Mouse (Mus musculus) right cerebral cortex, postnatal 25 days (tissue): ENCODE results near the gene Plpp1.

Source experiments
- DNase-seq: peaks from one replicate; pipeline ENCODE4 v3.0.0; 2022

Plpp1 gene

DNA sequence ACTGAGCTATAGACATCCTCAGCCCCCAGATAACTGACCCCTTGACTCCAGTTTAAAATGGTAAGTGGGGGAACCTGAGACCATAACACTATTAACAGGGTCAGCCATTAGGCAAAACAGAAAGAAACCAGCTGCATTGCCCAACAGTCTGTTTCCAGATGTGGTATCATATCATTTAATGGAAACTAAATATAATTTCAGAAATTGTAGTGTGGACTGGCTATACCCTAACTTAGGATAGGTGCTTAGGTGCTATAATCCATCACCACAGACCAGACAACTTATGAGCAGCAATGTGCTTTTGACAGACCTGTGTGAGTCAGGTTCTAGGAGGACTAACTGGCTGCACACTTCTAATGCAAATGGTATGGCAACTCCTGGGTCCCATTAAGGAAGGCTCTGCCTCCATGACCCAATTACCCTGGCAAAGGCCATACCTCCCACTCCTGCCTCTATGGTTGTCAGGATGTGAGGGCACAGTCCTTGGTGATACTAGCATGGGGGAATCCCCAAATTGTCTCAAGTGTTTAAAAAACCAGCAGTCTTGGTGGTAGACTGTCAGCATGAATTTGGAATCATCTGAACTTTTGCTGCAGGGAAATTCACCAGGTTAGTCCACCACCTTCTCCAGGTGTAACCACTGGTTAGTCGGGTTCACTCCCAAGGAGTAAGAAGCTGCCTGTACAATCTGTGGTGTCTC is 62.5 kb downstream of the Plpp1 start:
- no peak for DNase-seq

DNA sequence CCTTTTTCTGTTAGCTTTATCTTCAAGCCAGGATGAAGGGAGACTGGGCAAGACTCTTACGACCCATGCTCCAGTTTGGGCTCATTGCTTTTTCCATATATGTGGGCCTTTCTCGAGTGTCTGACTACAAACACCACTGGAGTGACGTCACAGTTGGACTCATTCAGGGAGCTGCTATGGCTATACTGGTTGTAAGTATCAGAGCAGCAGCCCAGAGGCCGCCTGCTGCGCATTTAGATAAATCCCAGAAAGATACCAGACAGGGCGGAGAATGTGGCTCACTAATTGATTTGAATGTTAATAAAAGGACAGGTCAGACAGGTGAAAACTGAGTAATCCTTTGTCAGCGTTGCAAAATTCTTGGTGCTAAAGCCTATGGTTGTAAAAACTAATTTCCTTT is 66.2 kb downstream of the Plpp1 start:
- no peak for DNase-seq

DNA sequence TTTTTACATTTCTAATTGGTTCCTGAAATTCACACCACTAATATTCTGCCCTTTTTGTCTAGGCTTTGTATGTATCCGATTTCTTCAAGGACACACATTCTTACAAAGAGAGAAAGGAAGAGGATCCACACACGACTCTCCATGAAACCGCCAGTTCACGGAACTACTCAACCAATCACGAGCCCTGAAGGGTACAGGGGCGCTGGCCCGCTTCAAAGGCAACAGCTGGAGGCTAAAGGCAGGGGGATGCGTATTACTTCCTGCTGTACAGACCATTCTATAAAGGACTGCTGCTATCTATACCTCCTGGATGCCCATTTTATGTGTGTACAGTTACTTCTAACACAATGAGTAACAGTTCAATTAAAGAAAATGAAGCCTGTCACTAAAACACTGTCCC is 66.8 kb downstream of the Plpp1 start:
- DNase-seq: no peak

DNA sequence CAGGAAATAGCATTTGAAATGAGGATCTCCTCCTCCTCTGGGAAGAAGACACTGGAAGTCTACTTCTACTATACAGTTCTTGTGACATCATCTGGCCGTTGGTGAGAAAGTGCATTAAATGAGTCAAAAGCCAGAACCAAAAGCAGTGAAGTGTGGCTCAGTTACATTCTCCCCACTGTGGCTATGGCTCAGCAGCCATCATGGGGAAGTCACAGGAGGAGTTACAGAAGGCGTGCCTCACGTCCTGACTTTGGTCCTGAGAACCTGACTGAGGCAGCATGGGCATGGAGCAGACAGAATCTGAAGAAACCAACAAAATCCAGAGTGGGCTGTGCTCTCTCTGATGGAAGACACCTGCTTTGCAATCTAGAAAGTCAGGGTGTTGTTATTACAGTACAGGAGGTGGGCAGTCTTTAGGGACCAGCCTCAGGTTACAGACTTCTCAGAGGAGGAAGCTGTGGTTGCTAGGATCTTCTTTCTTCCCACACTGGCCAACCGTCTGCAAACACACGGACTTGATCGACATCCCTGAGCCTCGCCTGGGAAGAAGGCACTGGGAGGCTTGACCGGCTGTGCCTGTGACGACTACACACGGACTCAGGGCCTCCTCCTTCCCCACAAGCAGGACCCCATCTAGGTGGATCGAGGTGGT is 69.6 kb downstream of the Plpp1 start:
- DNase-seq: no peak

DNA sequence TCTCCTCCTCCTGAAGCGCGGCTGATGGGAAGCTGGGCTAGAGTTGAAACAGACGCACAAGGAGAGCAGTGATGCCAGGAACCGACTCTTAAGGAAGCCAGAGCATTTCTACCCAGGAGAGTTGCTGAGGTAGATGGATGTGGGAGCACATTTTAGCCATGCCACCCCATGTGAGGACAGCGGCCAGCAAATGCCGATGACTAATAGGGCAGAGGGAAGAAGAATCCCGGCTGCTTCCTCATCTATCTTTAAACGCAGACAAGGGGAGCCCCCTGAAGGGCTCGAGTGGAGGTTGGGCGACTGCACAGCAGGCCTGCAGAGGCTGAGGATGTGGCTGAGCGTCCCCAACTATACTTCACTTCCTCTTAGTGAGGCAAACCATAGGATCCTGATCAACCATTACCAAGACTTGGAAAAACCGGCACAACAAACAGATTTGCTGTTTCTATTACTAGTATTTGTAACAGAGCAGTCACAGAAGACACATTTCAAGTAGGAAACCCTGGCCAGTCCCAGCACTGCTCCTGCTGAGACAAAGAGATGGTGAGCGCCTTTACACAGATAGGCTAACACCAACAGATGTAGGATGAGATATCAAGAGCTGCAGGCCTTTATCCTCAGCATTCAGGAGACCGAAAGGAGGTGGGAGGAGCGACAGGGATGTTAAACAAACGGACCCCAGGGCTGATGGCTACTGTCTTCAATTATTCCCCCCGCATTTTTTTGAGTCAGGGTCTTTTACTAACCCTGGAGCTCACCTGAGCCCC is 71.1 kb downstream of the Plpp1 start:
- DNase-seq: no peak

DNA sequence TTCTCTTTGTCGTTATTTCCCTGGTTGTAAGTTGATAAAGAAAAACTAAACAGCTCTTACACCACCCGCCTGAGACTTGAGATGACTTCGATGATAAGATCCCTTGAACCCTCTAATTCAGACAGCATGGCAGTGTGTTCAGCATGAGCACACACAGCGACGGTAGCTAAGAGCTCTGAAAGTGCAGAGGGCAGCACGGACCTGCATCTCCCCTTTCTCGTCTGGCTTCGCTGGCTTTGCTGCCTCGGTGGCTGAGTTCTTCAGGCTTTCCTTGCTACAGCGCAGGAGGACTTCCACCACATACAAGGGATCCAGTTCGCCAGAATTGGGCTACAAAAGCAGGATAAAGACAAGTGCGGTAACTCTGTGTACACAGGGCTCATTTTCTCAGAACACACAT is 86.6 kb downstream of the Plpp1 start:
- no peak for DNase-seq

DNA sequence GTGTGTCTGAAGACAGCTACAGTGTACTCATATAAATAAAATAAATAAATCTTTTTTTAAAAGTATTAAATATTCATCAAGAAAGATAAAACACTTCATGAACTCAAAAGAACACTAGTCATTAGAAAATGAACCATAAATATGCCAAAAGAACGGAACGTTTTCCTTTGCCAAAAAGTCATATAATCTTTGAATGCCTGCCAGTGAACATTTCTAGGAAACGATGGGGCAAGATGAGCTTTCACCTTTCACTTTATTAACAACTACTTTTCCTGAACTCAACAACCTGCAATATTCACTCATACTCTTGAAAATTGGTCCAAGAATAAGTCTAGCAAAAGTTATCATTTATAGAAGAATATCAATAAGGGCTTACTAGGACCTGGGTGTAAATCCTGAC is 101.6 kb downstream of the Plpp1 start:
- no peak for DNase-seq

DNA sequence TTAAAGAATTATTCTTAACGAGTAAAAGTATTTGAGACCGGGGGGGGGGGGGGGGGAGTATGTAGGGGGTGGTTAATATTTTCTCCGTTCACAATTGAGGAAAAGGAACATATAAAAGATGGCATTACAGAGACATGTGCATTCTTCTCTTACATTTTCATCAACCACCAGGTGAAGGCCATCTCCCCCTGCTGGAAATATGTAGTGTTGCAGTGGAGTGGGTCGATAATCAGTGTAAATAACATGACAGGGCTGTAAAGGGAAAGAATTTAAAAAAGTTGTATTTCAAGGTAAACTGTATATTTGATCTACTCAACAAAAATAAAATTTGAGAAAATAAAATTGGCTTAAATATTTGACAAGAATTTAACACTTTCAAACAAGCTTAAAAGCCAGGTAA is 109.1 kb downstream of the Plpp1 start:
- DNase-seq: peak; percentile 11

DNA sequence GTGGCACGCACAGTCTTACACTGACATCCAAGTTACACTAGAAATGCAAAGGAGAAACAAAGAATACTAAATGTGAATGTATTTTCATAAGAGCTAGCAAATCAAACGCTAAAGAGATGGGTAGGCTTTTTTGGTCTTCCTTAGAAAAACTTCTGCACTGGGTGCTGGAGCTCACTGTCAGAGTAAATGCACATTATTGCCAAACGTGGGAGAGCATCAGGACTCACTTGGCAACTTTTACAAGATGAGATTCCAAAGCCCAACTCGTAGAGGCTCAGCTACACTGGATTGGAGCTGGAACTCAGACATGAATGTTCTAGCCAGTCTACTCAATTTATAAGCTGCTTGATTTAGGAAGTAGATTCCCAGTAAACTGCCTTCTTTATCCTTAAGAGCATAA is 109.8 kb downstream of the Plpp1 start:
- DNase-seq: no peak
